Mouse (Mus musculus): ENCODE measurements around the gene Olfr624.
"Not testable (repeated sequence)": the region's sequence is repeated elsewhere in the genome, so short reads cannot be mapped to it uniquely, and the experiment has no call there.

Gene Olfr624

DNA sequence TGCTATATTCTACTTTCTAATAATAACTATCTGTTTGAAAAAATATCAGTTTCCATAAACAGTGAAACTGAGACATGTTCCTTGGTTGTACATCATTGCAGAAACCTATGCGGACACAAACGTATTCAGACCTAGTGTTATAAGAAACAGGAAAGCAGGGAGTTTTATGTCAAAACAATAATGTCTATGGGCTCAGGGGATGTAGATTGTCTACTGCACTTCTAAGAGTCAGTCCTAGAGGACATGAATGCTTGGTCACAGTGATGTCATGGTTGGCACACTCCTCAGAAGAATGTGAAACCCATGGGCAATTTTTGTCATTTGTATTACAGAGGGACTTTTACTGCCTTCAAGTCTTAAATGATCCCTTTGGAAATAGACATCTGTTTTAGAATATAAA lies at the start of gene Olfr624:
Gene Olfr624, minus strand, starts transcription at position 101 of the 400 bp plus-strand sequence.
- no peak for DNase-seq

GRCm38 (mm10) chr7:103716398-103716797 lies 45.4 kb upstream of the Olfr624 start:
- DNase-seq = not testable (repeated sequence)

DNA sequence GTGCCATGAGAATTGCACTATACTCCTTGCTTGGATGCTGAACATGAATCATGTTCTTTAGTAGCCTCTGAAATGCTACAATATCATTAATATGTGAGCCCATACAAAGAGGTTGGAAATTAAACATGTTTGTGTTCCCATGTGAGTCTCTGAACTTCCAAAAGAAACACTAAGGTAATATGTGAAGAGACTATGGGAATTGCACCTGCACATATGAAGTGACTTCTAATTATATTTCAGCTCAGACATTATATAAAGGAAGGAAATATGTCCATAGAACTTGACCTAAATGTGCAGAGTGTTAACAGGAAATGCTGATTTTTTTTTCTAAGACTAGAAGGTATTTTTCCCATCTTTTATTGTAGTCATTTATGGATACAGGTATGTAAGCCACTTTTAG lies 43.4 kb upstream of the Olfr624 start, which contains the start of gene Olfr243:
Gene Olfr243, plus strand, starts transcription at position 301 of the 400 bp plus-strand sequence.
- no peak for DNase-seq

DNA sequence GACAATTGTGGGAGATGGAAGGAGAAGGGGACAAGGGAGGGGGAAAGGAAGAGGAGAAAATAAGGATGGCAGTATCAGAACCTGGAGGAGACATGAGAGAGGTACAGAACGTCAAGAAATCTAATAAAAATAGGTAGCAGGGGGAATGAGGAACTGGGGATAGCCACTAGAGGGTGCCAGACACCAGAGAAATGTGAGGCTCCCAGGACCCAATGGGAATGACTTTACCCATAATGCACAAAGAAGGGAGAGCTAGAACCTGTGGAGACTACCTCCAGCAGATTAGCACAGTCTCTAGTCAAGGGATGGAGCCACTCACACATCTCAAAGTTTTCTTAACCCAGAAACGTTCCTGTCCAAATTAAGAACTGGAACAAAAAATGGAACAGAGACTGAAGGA lies 41.0 kb upstream of the Olfr624 start:
- no peak for DNase-seq

GRCm38 (mm10) chr7:103699469-103699868 lies 28.5 kb upstream of the Olfr624 start:
- DNase-seq = no peak

DNA sequence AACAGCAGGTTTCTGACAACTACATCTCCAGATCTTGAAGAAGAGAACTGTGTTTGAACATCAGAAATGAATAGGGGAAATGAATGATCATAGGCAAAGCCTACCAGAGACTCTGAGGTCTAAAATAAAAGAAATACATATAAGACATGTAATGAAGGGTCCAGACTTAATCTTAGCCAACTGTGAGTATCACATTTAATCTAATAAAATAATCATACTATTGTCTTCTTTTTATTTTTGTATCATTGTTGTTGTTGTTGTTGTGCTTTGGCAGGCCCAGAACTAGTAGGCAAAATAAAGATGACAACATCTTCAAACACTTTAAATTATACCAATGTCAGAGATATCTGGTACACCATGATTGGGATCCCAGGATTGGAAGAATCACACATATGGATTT lies 11.4 kb upstream of the Olfr624 start, which contains the start of gene Olfr625-ps1:
Gene Olfr625-ps1, plus strand, starts transcription at position 301 of the 400 bp plus-strand sequence.
- no peak for DNase-seq

DNA sequence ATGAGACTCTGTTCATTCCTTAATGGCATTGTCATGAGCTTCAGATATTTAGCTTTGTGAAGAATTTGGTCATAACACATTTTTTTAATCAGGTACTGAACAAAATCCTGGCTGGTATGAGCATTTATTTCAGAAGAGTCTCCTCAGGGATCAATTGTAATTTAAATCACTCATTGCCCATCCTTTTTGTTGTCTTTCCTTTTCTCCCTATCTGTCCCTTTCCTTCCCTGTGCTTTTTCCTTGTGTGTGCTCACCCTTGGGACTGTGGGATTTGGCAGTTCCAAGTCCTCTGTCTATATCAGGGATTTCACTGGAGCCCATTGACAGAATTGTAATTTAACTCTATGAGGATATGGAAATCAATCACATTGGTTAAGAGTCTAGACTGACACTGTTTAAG lies 7.4 kb downstream of the Olfr624 start, which contains the start of gene Olfr623:
Gene Olfr623, minus strand, starts transcription at position 101 of the 400 bp plus-strand sequence.
- DNase-seq = no peak

GRCm38 (mm10) chr7:103644070-103644469 lies 26.9 kb downstream of the Olfr624 start:
- no peak for DNase-seq

DNA sequence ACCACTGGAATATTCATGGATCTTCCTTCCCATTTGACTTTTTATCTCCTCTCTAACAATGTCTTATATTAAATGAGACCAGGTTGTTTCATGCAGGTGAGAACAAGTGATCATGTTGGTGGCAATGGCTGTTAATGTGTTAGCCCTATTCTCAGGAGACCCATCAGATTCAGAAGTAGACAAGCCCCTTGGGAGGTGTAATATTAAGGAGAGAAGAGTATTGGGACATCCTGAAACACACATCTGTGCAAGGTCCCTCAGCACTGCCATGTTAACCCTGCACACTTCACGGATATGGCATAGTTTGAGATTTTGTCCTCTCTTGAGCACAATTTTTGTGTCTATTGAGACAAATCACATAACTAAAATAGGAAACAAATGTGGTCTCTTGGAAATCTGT lies 28.4 kb downstream of the Olfr624 start, which contains the start of gene Olfr622:
Gene Olfr622, minus strand, starts transcription at position 101 of the 400 bp plus-strand sequence.
- no peak for DNase-seq

DNA sequence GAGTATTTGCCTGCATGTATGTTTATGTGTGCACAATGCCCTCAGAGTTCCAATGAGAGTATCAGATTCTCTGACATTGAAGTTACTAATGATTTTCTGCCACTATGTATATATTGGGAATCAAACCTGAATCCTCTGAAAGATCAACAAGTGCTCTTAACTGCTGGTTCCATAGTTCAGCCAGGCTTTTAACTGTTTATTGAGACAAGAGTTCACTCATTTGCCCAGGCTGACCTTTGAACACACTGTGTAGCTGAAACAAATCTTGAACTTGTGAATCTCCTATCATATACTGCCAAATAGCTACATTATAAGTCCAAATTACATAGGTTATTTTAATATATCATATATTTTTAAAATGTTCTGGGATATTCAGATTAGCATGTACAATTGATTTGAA lies 34.2 kb downstream of the Olfr624 start:
- DNase-seq = no peak
